Mouse (Mus musculus) embryonic facial prominence, embryonic 13.5 days (tissue): Measurements from ENCODE around the gene Plxna4. TPM values are rescaled to one million over a fixed set of nuclear protein-coding genes. Genes with fewer than 3 reads are reported as not detected.

ENCODE experiments used
- ATAC-seq: fragments of 200-750 bp; cut with Nextera tagmentation; 2 replicates; pipeline ENCODE4 v1.8.0; 2017; ENCODE audit warnings: low read depth; ENCODE audit not compliant: insufficient number of reproducible peaks, insufficient read depth, low FRiP score, low TSS enrichment
- H3K27ac ChIP-seq: fragments of 300-500 bp; sonication (generic); 2 replicates; pipeline ENCODE4 v1.5.1; 2015; ENCODE audit warnings: moderate library complexity, mild to moderate bottlenecking, inconsistent platforms
- H3K27me3 ChIP-seq: fragments of 300-500 bp; sonication (generic); 2 replicates; pipeline ENCODE4 v1.6.1; 2015; ENCODE audit warnings: mild to moderate bottlenecking, inconsistent platforms
- H3K36me3 ChIP-seq: fragments of 300-500 bp; sonication (generic); 2 replicates; pipeline ENCODE4 v1.6.1; 2015; ENCODE audit warnings: mild to moderate bottlenecking, inconsistent platforms
- H3K4me1 ChIP-seq: fragments of 300-500 bp; sonication (generic); 2 replicates; pipeline ENCODE4 v1.6.1; 2015; ENCODE audit warnings: inconsistent platforms
- H3K4me2 ChIP-seq: fragments of 300-500 bp; sonication (generic); 2 replicates; pipeline ENCODE4 v1.6.1; 2015; ENCODE audit warnings: moderate library complexity, mild to moderate bottlenecking, inconsistent platforms
- H3K4me3 ChIP-seq: fragments of 300-500 bp; sonication (generic); 2 replicates; pipeline ENCODE4 v1.5.1; 2015; ENCODE audit warnings: mild to moderate bottlenecking, inconsistent platforms
- H3K9ac ChIP-seq: fragments of 300-500 bp; sonication (generic); 2 replicates; pipeline ENCODE4 v1.6.1; 2015; ENCODE audit warnings: mild to moderate bottlenecking, inconsistent platforms
- H3K9me3 ChIP-seq: fragments of 300-500 bp; sonication (generic); 2 replicates; pipeline ENCODE4 v1.6.1; 2016; ENCODE audit warnings: inconsistent platforms
- WGBS: fragments of 180-500 bp; shearing (Covaris S2); methylation state at CpG from one replicate; pipeline ENCODE4 v1.1.7; 2015; ENCODE audit warnings: mixed read lengths; 5-methylcytosine and 5-hydroxymethylcytosine counted together
- polyA plus RNA-seq: library from polyadenylated mRNA; unstranded; fragments of >200 nt; fragmentation: Nextera tagmentation; extraction: Ambion mirVana; gene quantifications from 2 replicates; pipeline ENCODE4 v1.2.1, GENCODE M21; 2015

Plxna4 gene
- polyA plus RNA-seq, 1 experiment from 2014 or later, result 4.0 TPM

DNA sequence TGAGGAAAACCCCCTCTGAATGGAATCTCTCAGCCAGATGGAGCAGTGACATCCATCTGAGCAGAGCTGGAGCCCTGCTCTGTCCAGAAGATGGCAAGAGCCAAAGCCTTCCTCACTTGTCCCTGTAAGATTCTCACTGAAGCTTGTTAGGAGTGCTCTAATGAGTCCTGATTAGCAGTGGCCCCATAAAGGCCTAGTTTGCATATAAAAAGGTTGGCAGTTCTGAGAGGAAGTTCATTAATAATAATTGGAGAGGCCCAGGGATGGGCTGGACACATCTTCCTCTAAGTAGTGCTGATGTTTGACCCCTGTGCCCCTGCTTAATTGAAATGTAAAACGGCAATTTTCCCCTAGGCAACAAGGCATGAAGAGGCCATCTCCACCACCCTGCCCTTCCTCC is 361.4 kb downstream of the Plxna4 start:
- no peak for ATAC-seq
- H3K9ac ChIP-seq, result no peak overlapping the region
- WGBS, result 23% methylated on average over 1 of the region's 1 CpGs

DNA sequence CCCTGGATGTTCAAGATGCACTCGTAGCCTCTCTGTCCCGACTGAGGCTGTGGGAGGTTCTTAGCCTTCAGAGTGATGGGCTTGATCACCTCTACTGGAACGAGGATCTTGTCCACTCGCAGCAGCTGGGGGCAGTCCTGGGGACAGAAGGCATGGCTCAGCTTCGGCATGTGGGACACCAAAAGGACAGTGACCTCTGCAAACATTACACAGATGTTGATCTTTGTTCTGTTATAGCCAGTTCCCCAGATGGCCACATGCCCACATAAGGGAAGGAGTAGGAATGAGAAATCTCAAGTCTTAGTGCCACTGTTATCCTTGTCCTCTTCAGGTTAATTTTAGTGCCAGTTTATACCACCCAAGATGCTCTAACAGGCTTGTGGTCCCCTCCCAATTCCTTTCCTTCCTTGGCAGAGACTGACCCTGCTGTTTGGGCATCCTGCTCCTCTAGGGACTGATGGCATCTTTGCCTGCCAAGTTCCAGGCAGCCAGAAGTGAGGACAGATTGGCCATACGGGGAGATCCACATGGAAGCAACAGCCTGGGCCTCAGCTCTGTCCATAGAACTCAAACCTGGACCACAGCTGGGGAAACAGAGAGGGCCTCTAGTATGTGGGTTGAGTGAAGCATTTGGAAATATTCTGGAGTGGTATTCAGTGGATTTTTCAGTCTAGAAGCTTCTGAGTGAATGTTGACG is 363.8 kb downstream of the Plxna4 start:
- Histone ChIP-seq H3K4me3 (no peak overlapping the region), H3K4me2 (no peak overlapping the region), H3K9ac (no peak overlapping the region), H3K36me3 (no peaks in the 10 kb centered on the region), H3K4me1 (no peaks in the 10 kb centered on the region), H3K9me3 (no peaks in the 10 kb centered on the region), H3K27me3 (no peaks in the 10 kb centered on the region), H3K27ac (no peak overlapping the region)
- no peak for ATAC-seq
- 79% methylated on average over 7 of the region's 7 CpGs for WGBS

More for the DNA sequence above, 361.4 kb downstream of the Plxna4 start:
- Histone ChIP-seq H3K9me3 (no peaks in the 10 kb centered on the region), H3K27ac (no peak overlapping the region), H3K36me3 (no peaks in the 10 kb centered on the region), H3K27me3 (no peaks in the 10 kb centered on the region), H3K4me1 (no peaks in the 10 kb centered on the region), H3K4me2 (no peak overlapping the region), H3K4me3 (no peak overlapping the region)

DNA sequence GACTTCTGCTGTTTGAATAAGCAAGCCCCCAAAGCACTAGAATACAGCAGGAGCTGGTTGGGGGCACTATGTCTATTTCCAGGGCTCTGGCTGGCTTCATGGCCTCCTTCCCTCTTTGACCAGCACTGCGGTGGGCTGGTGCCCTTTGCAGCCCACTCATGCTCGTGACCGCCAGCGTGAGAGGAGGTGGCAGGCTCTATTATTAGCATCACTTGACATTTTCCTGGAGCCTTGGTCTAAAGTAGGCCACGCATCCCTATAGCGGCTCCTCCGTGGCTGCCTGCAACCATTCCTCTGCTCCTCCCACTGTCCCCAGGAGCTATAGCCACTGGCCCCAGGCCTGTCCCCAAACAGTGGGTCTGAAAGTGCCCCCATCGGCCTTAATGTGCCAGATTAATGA is 367.2 kb downstream of the Plxna4 start:
- no peaks in the 10 kb centered on the region for H3K36me3 ChIP-seq
- no peak overlapping the region for H3K4me3 ChIP-seq
- H3K27me3 ChIP-seq, result no peaks in the 10 kb centered on the region
- H3K9me3 ChIP-seq, result no peaks in the 10 kb centered on the region
- H3K4me1 ChIP-seq, result no peaks in the 10 kb centered on the region
- WGBS, result 88% methylated on average over 8 of the region's 8 CpGs
- no peak overlapping the region for H3K27ac ChIP-seq
- no peak overlapping the region for H3K4me2 ChIP-seq
- ATAC-seq, result no peak
- H3K9ac ChIP-seq, result no peak overlapping the region

DNA sequence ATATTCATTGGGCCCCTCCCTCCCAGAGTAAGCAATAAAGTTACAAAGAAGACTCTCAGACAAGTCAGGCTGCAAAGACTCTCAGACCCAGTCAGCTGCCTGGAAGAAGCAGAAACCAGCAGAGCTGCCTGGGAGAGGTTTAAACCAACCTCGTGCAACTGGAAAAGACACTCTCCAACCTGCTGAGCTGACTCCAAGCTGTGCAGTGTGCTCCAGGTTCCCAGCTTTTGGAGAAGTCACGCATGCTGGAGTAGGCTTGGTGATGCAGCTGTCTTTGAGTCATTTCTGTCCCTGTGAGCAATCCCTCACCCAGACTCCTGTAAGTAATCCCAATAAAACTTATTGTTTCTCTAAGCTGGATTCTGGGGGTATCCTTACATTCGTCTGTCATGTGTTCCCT is 369.4 kb downstream of the Plxna4 start:
- 77% methylated on average over 3 of the region's 3 CpGs for WGBS
- Histone ChIP-seq H3K4me1 (no peaks in the 10 kb centered on the region), H3K36me3 (no peaks in the 10 kb centered on the region), H3K4me2 (no peak overlapping the region), H3K9ac (no peak overlapping the region), H3K4me3 (no peak overlapping the region), H3K9me3 (no peaks in the 10 kb centered on the region), H3K27me3 (no peaks in the 10 kb centered on the region), H3K27ac (no peak overlapping the region)
- ATAC-seq, result no peak

DNA sequence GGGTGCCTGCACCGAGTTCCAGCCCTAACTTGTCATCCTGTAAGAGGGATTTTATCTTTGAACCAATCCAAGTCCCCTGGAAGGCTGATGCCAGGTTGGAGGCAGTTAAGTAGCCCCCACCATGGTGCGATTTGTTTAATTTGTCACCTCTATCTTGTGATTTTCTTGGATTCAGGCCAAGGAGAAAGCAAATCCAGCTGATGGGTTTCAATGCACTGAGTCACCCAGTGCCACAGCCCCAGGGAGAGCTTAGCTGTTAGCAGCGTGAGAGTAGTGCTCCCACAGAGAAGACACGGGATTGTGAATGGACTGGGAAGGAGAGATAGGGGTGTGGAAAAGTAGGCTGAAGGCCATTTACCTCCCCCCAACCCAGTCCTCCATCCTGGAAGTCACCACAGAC is 375.6 kb downstream of the Plxna4 start:
- no peak for ATAC-seq
- 44% methylated on average over 4 of the region's 4 CpGs for WGBS
- Histone ChIP-seq H3K36me3 (no peaks in the 10 kb centered on the region), H3K4me2 (no peak overlapping the region), H3K9ac (no peak overlapping the region), H3K27me3 (no peaks in the 10 kb centered on the region), H3K9me3 (no peaks in the 10 kb centered on the region), H3K4me3 (no peak overlapping the region), H3K27ac (no peak overlapping the region), H3K4me1 (no peaks in the 10 kb centered on the region)

DNA sequence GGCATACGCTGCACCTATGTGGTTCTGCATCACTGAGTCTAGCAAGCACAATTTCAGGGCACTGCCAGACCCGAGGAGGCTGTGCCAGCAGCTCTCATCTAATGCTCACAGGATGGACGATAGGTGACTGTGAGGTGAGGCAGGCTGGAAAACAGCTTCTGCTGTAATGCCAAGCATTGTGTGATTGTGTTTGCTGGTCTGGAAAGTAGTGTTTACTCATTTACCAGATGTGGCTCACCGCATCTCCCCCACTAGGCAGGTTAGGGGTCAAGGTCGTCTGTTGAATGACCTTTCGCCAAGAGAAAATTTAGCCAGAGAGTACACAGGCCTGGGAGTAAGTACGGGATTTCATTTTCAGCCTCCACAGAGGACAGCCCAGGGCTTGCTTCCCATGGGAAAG is 377.9 kb downstream of the Plxna4 start:
- Histone ChIP-seq H3K4me3 (no peak overlapping the region), H3K27me3 (no peaks in the 10 kb centered on the region), H3K4me2 (no peak overlapping the region), H3K9me3 (no peaks in the 10 kb centered on the region), H3K27ac (no peak overlapping the region), H3K36me3 (no peaks in the 10 kb centered on the region), H3K4me1 (no peaks in the 10 kb centered on the region), H3K9ac (no peak overlapping the region)
- no peak for ATAC-seq
- 74% methylated on average over 7 of the region's 7 CpGs for WGBS

DNA sequence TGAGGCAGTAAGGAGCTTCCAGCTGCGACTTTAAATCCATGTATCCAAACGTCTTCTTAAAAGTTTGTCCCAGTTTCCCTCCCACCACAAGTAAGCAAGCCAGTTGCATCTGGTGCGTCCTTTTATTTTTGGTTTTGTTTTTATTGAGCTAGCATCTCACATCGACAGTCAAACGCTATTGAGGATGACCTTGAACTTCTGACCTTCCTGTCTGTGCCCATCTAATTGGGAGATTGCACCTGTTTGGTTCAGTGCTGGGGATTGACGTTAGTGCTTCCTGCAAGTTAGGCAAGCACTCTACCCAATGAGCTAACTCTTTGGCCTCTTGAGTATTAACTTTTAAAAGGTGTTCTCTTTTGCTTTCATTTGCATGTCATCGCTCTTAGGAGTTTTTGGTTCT is 379.0 kb downstream of the Plxna4 start:
- H3K36me3 ChIP-seq, result no peaks in the 10 kb centered on the region
- no peak overlapping the region for H3K27ac ChIP-seq
- H3K9ac ChIP-seq, result no peak overlapping the region
- no peaks in the 10 kb centered on the region for H3K27me3 ChIP-seq
- no peak for ATAC-seq
- no peaks in the 10 kb centered on the region for H3K4me1 ChIP-seq
- no peaks in the 10 kb centered on the region for H3K9me3 ChIP-seq
- H3K4me3 ChIP-seq, result no peak overlapping the region
- WGBS, result 76% methylated on average over 7 of the region's 7 CpGs
- no peak overlapping the region for H3K4me2 ChIP-seq

DNA sequence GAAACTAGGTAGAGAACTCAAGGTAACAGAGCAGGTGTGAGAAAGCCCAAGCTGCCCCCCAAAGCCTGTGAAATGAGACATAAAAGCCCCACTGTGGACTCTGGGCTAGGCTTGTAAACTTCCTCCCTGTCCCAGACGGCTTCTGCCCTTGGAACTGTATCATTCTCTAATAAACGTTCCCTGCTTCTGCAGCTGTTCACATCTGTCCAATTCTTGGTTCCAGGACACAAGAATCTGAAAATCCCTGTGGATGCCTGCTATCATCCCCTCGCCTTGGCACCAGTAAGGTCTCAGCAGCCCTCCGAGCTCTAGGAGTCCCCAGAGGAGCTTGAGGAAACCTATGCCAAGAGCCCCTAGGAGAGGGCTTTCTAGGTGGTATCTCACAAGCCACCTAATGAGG is 383.7 kb downstream of the Plxna4 start:
- no peaks in the 10 kb centered on the region for H3K27me3 ChIP-seq
- no peak overlapping the region for H3K9ac ChIP-seq
- 78% methylated on average over 4 of the region's 4 CpGs for WGBS
- H3K4me3 ChIP-seq, result no peak overlapping the region
- no peaks in the 10 kb centered on the region for H3K9me3 ChIP-seq
- no peak overlapping the region for H3K4me2 ChIP-seq
- no peaks in the 10 kb centered on the region for H3K4me1 ChIP-seq
- ATAC-seq, result no peak
- no peak overlapping the region for H3K27ac ChIP-seq
- H3K36me3 ChIP-seq, result no peaks in the 10 kb centered on the region

DNA sequence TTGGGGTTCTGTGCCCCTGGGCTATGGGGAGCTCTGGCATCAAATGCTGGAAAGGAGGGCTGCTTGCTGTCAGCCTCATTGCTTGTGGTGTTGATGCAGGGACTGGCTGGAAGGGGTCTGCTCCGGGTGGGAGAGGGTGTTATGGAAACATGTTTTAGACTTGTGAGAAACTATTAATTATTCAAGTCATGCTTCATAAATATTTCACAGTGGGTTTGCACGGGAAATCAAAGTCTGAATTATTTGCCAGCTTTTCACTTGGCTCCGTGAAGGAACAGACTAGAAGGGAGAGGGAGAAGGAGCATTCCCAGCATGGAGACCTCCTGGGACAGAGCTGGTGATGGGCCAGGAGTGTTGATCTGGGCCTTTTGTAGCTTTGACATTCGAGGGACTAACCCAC is 384.6 kb downstream of the Plxna4 start:
- Histone ChIP-seq H3K4me1 (no peaks in the 10 kb centered on the region), H3K4me3 (no peak overlapping the region), H3K9ac (no peak overlapping the region), H3K4me2 (no peak overlapping the region), H3K36me3 (no peaks in the 10 kb centered on the region), H3K27me3 (no peaks in the 10 kb centered on the region), H3K27ac (no peak overlapping the region), H3K9me3 (no peaks in the 10 kb centered on the region)
- no peak for ATAC-seq
- WGBS, result 55% methylated on average over 4 of the region's 4 CpGs

DNA sequence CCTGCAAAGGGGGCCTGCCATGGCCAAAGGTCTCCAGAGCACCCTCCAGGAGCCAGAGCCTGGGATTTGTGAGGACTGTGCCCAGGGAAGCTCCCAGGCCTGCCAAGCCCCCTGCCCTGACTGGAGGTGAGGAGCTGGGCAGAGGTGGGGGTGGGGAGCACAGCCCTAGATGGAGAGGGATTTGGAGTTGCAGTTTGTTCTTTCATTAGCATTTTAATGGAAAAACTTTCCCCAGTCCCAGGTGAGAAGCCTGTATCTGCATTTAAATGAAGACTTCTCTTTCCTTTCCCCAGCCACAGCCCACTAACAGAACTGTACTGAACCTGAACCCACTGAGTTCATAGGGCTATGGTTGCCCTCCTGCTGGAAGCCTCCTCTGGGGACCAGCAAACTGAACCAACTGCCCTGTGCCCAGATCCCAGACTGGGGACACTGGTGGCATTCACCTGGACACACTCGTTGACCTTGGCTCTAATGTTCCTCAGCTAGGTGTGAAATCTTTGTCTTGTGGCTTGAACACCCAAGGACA is 385.3 kb downstream of the Plxna4 start:
- no peak overlapping the region for H3K27ac ChIP-seq
- H3K4me2 ChIP-seq, result no peak overlapping the region
- H3K4me1 ChIP-seq, result no peaks in the 10 kb centered on the region

DNA sequence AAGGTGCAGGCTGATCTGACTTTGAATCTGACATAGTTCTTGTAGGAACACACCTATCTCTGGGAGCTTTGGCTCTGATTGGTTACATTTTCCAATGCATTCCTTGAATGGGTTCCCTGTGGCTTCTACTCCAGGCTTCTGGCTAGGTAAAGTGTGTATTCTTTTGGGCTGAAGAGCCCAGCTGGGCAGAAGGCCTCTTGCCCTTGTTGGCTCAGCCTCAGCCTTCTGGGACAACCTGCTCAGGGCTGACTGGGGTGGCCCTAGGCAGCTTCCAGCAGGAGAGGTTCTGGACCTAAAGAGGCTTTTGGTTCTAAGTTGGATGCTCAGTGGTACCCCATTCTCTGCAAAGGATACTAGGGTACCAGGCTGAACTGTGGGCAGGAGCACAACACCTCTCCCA is 386.5 kb downstream of the Plxna4 start:
- no peak for ATAC-seq
- Histone ChIP-seq H3K4me3 (no peak overlapping the region), H3K9me3 (no peaks in the 10 kb centered on the region), H3K9ac (no peak overlapping the region), H3K27me3 (no peaks in the 10 kb centered on the region), H3K4me2 (no peak overlapping the region), H3K27ac (no peak overlapping the region), H3K4me1 (no peaks in the 10 kb centered on the region), H3K36me3 (no peaks in the 10 kb centered on the region)

More for the DNA sequence above, 385.3 kb downstream of the Plxna4 start:
- no peak for ATAC-seq
- Histone ChIP-seq H3K4me3 (no peak overlapping the region), H3K9ac (no peak overlapping the region), H3K27me3 (no peaks in the 10 kb centered on the region), H3K9me3 (no peaks in the 10 kb centered on the region), H3K36me3 (no peaks in the 10 kb centered on the region)
- 52% methylated on average over 1 of the region's 1 CpGs for WGBS

DNA sequence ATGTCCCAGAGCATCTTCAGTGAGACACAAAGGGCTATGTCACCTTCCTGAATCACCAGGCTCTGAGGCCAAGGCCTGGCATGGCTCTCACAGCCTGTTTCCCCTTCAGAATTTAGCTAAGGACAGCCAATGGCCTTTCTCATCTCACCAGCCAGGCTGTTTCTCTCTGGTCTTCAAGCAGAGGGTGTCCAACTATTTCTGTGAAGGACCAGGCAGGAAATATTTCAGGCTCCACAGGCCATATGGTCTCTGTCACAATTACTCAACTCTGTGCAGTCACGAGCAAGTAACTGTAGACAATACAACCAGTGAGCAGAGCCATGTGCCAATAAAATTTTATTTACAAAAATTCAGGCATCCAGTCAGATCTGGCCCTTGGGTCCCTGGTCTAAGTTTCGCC is 388.4 kb downstream of the Plxna4 start:
- 67% methylated on average over 2 of the region's 2 CpGs for WGBS
- Histone ChIP-seq H3K4me3 (no peak overlapping the region), H3K4me1 (no peaks in the 10 kb centered on the region), H3K27me3 (no peaks in the 10 kb centered on the region), H3K36me3 (no peaks in the 10 kb centered on the region), H3K27ac (no peak overlapping the region), H3K9me3 (no peaks in the 10 kb centered on the region), H3K4me2 (no peak overlapping the region), H3K9ac (no peak overlapping the region)
- no peak for ATAC-seq
